Mouse (Mus musculus) hindbrain, embryonic 12.5 days (tissue): Measurements from ENCODE around the gene Mpped2. TPM values are rescaled to one million over a fixed set of nuclear protein-coding genes. Genes with fewer than 3 reads are reported as not detected.
A peak's percentile ranks its signal among the peaks of the same experiment; 100 is the strongest.

ENCODE experiments used
- ATAC-seq: fragments of 200-750 bp; cut with Nextera tagmentation; 2 replicates; pipeline ENCODE4 v1.8.0; 2017; ENCODE audit warnings: moderate TSS enrichment; ENCODE audit not compliant: low FRiP score
- H3K27ac ChIP-seq: fragments of 300-500 bp; sonication (generic); 2 replicates; pipeline ENCODE4 v1.5.1; 2016; ENCODE audit warnings: mild to moderate bottlenecking
- H3K27me3 ChIP-seq: fragments of 300-500 bp; sonication (generic); 2 replicates; pipeline ENCODE4 v1.6.1; 2016; ENCODE audit warnings: mild to moderate bottlenecking
- H3K36me3 ChIP-seq: fragments of 300-500 bp; sonication (generic); 2 replicates; pipeline ENCODE4 v1.6.1; 2016; ENCODE audit warnings: mild to moderate bottlenecking
- H3K4me1 ChIP-seq: fragments of 300-500 bp; sonication (generic); 2 replicates; pipeline ENCODE4 v1.6.1; 2016
- H3K4me2 ChIP-seq: fragments of 300-500 bp; sonication (generic); replicated peaks from 2 replicates; pipeline ENCODE4 v1.6.1; 2016; ENCODE audit warnings: mild to moderate bottlenecking
- H3K4me3 ChIP-seq: fragments of 300-500 bp; sonication (generic); 2 replicates; pipeline ENCODE4 v1.5.1; 2016; ENCODE audit warnings: mild to moderate bottlenecking
- H3K9ac ChIP-seq: fragments of 300-500 bp; sonication (generic); 2 replicates; pipeline ENCODE4 v1.6.1; 2016; ENCODE audit warnings: mild to moderate bottlenecking, moderate library complexity
- H3K9me3 ChIP-seq: fragments of 300-500 bp; sonication (generic); replicated peaks from 2 replicates; pipeline ENCODE4 v1.6.1; 2016; ENCODE audit warnings: mild to moderate bottlenecking
- WGBS: fragments of 180-500 bp; shearing (Covaris S2); methylation state at CpG from one replicate; pipeline ENCODE4 v1.1.7; 2016; 5-methylcytosine and 5-hydroxymethylcytosine counted together
- polyA plus RNA-seq: library from polyadenylated mRNA; unstranded; fragments of >200 nt; fragmentation: Nextera tagmentation; extraction: Ambion mirVana; gene quantifications from 2 replicates; pipeline ENCODE4 v1.2.1, GENCODE M21; 2016

Gene Mpped2
- polyA plus RNA-seq, 1 experiment from 2014 or later: 84.2 TPM

GRCm38 (mm10) chr2:106683185-106683831 lies 9.8 kb upstream of the Mpped2 start:
- ATAC-seq: peak; percentile 58; the same call in 1 of the 2 replicates
- Histone ChIP-seq H3K27me3 (no peaks in the 10 kb centered on the region), H3K9ac (no peak overlapping the region), H3K27ac (peak overlapping the region; percentile 17; the same call in 1 of the 2 replicates), H3K9me3 (no peaks in the 10 kb centered on the region), H3K4me3 (no peak overlapping the region), H3K4me1 (peaks cover 8% of the 10 kb centered on the region), H3K36me3 (no peaks in the 10 kb centered on the region), H3K4me2 (0 out of 2 replicates have a peak overlapping the region, but pooled peaks have one; percentile 6)
- 33% methylated on average over 9 of the region's 9 CpGs for WGBS

GRCm38 (mm10) chr2:106683832-106684231 lies 9.2 kb upstream of the Mpped2 start:
- no peak for ATAC-seq
- WGBS: 65% methylated on average over 4 of the region's 4 CpGs
- Histone ChIP-seq H3K36me3 (no peaks in the 10 kb centered on the region), H3K4me1 (peaks cover 8% of the 10 kb centered on the region), H3K27me3 (no peaks in the 10 kb centered on the region), H3K4me3 (no peak overlapping the region), H3K9ac (no peak overlapping the region), H3K27ac (no peak overlapping the region), H3K4me2 (0 out of 2 replicates have a peak overlapping the region, but pooled peaks have one; percentile 6), H3K9me3 (no peaks in the 10 kb centered on the region)

GRCm38 (mm10) chr2:106691753-106692363 lies 1.2 kb upstream of the Mpped2 start:
- 7% methylated on average over 6 of the region's 6 CpGs for WGBS
- Histone ChIP-seq H3K36me3 (no peaks in the 10 kb centered on the region), H3K27me3 (peaks cover 2% of the 10 kb centered on the region; the same call in 1 of the 2 replicates), H3K4me3 (no peak overlapping the region), H3K4me1 (peaks cover 14% of the 10 kb centered on the region), H3K9me3 (no peaks in the 10 kb centered on the region), H3K27ac (no peak overlapping the region), H3K9ac (no peak overlapping the region), H3K4me2 (peak overlapping the region; percentile 95)
- ATAC-seq: no peak

GRCm38 (mm10) chr2:106692405-106692782 lies 675 bp upstream of the Mpped2 start:
- 2% methylated on average over 14 of the region's 14 CpGs for WGBS
- Histone ChIP-seq H3K9me3 (no peaks in the 10 kb centered on the region), H3K4me3 (peak overlapping the region; percentile 83), H3K4me2 (peak overlapping the region; percentile 95), H3K9ac (no peak overlapping the region), H3K36me3 (no peaks in the 10 kb centered on the region), H3K27ac (peak overlapping the region; percentile 98; the same call in 1 of the 2 replicates), H3K27me3 (peaks cover 4% of the 10 kb centered on the region; the same call in 1 of the 2 replicates), H3K4me1 (peaks cover 14% of the 10 kb centered on the region)
- no peak for ATAC-seq

- Histone ChIP-seq H3K4me3 (peak overlapping the region; percentile 83), H3K36me3 (no peaks in the 10 kb centered on the region), H3K27me3 (peaks cover 5% of the 10 kb centered on the region; the same call in 1 of the 2 replicates), H3K9ac (peak overlapping the region; percentile 94), H3K4me2 (peak overlapping the region; percentile 95), H3K27ac (peak overlapping the region; percentile 98), H3K4me1 (peaks cover 22% of the 10 kb centered on the region), H3K9me3 (no peaks in the 10 kb centered on the region)
- ATAC-seq: peak; percentile 73
- under 1% methylated on average over 86 of the region's 91 CpGs for whole genome bisulfite sequencing
Observed at GRCm38 (mm10) chr2:106693702-106694566, 865 bp downstream of the Mpped2 start.

- peak overlapping the region; percentile 98 for H3K27ac ChIP-seq
- H3K9ac ChIP-seq: peak overlapping the region; percentile 94
- H3K27me3 ChIP-seq: peaks cover 5% of the 10 kb centered on the region; the same call in 1 of the 2 replicates
- no peaks in the 10 kb centered on the region for H3K9me3 ChIP-seq
- H3K36me3 ChIP-seq: peaks cover under 1% of the 10 kb centered on the region; the same call in 1 of the 2 replicates
- no peak for ATAC-seq
- 0% methylated on average over 10 of the region's 10 CpGs for WGBS
- H3K4me2 ChIP-seq: peak overlapping the region; percentile 95
- H3K4me3 ChIP-seq: peak overlapping the region; percentile 83
- H3K4me1 ChIP-seq: peaks cover 22% of the 10 kb centered on the region
Observed at GRCm38 (mm10) chr2:106694567-106694885, 1.5 kb downstream of the Mpped2 start.

GRCm38 (mm10) chr2:106694886-106695733 lies 2.0 kb downstream of the Mpped2 start:
- Histone ChIP-seq H3K27me3 (peaks cover 5% of the 10 kb centered on the region; the same call in 1 of the 2 replicates), H3K4me1 (peaks cover 22% of the 10 kb centered on the region), H3K36me3 (peaks cover 7% of the 10 kb centered on the region; the same call in 1 of the 2 replicates), H3K9ac (peak overlapping the region; percentile 94), H3K9me3 (no peaks in the 10 kb centered on the region), H3K27ac (peak overlapping the region; percentile 98), H3K4me3 (peak overlapping the region; percentile 83), H3K4me2 (peak overlapping the region; percentile 95)
- ATAC-seq: peak; percentile 60
- whole genome bisulfite sequencing: under 1% methylated on average over 31 of the region's 41 CpGs

GRCm38 (mm10) chr2:106695734-106696022 lies 2.6 kb downstream of the Mpped2 start:
- H3K27me3 ChIP-seq: peaks cover 5% of the 10 kb centered on the region; the same call in 1 of the 2 replicates
- peaks cover 10% of the 10 kb centered on the region; the same call in 1 of the 2 replicates for H3K36me3 ChIP-seq
- peak overlapping the region; percentile 94 for H3K9ac ChIP-seq
- H3K9me3 ChIP-seq: no peaks in the 10 kb centered on the region
- ATAC-seq: no peak
- WGBS: 2% methylated on average over 13 of the region's 13 CpGs
- peaks cover 22% of the 10 kb centered on the region for H3K4me1 ChIP-seq
- H3K27ac ChIP-seq: peak overlapping the region; percentile 98
- H3K4me3 ChIP-seq: peak overlapping the region; percentile 83
- peak overlapping the region; percentile 95 for H3K4me2 ChIP-seq

GRCm38 (mm10) chr2:106696372-106696771 lies 3.3 kb downstream of the Mpped2 start:
- 86% methylated on average over 8 of the region's 8 CpGs for WGBS
- ATAC-seq: no peak
- H3K4me2 ChIP-seq: peak overlapping the region; percentile 95; the same call in 1 of the 2 replicates
- peaks cover 22% of the 10 kb centered on the region for H3K4me1 ChIP-seq
- H3K4me3 ChIP-seq: peak overlapping the region; percentile 6; the same call in 1 of the 2 replicates
- no peak overlapping the region for H3K27ac ChIP-seq
- peaks cover 5% of the 10 kb centered on the region; the same call in 1 of the 2 replicates for H3K27me3 ChIP-seq
- no peaks in the 10 kb centered on the region for H3K9me3 ChIP-seq
- no peak overlapping the region for H3K9ac ChIP-seq
- H3K36me3 ChIP-seq: peaks cover 10% of the 10 kb centered on the region; the same call in 1 of the 2 replicates

- no peaks in the 10 kb centered on the region for H3K36me3 ChIP-seq
- H3K4me1 ChIP-seq: 0 out of 2 replicates have a peak, but pooled peaks cover 3% of the 10 kb centered on the region
- H3K9me3 ChIP-seq: no peaks in the 10 kb centered on the region
- H3K27ac ChIP-seq: no peak overlapping the region
- no peaks in the 10 kb centered on the region for H3K27me3 ChIP-seq
- no peak overlapping the region for H3K4me2 ChIP-seq
- no peak for ATAC-seq
- H3K4me3 ChIP-seq: no peak overlapping the region
- H3K9ac ChIP-seq: no peak overlapping the region
- 64% methylated on average over 5 of the region's 5 CpGs for WGBS
Observed at GRCm38 (mm10) chr2:106705664-106706063, 12.6 kb downstream of the Mpped2 start.

GRCm38 (mm10) chr2:106707136-106707535 lies 14.1 kb downstream of the Mpped2 start:
- no peak overlapping the region for H3K9ac ChIP-seq
- no peak for ATAC-seq
- peaks cover 12% of the 10 kb centered on the region for H3K4me1 ChIP-seq
- WGBS: 85% methylated on average over 2 of the region's 2 CpGs
- H3K4me2 ChIP-seq: no peak overlapping the region
- no peaks in the 10 kb centered on the region for H3K9me3 ChIP-seq
- no peak overlapping the region for H3K27ac ChIP-seq
- no peaks in the 10 kb centered on the region for H3K27me3 ChIP-seq
- no peak overlapping the region for H3K4me3 ChIP-seq
- no peaks in the 10 kb centered on the region for H3K36me3 ChIP-seq
